Mouse (Mus musculus) embryonic facial prominence, embryonic 13.5 days (tissue): ENCODE data around the gene Nkx2-1. TPM values are rescaled to one million over a fixed set of nuclear protein-coding genes. Genes with fewer than 3 reads are reported as not detected.

Source experiments
- ATAC-seq: fragments of 200-750 bp; cut with Nextera tagmentation; 2 replicates; pipeline ENCODE4 v1.8.0; 2017; ENCODE audit warnings: low read depth; ENCODE audit not compliant: insufficient number of reproducible peaks, insufficient read depth, low FRiP score, low TSS enrichment
- H3K27ac ChIP-seq: fragments of 300-500 bp; sonication (generic); 2 replicates; pipeline ENCODE4 v1.5.1; 2015; ENCODE audit warnings: moderate library complexity, mild to moderate bottlenecking, inconsistent platforms
- H3K27me3 ChIP-seq: fragments of 300-500 bp; sonication (generic); 2 replicates; pipeline ENCODE4 v1.6.1; 2015; ENCODE audit warnings: mild to moderate bottlenecking, inconsistent platforms
- H3K36me3 ChIP-seq: fragments of 300-500 bp; sonication (generic); 2 replicates; pipeline ENCODE4 v1.6.1; 2015; ENCODE audit warnings: mild to moderate bottlenecking, inconsistent platforms
- H3K4me1 ChIP-seq: fragments of 300-500 bp; sonication (generic); 2 replicates; pipeline ENCODE4 v1.6.1; 2015; ENCODE audit warnings: inconsistent platforms
- H3K4me2 ChIP-seq: fragments of 300-500 bp; sonication (generic); 2 replicates; pipeline ENCODE4 v1.6.1; 2015; ENCODE audit warnings: moderate library complexity, mild to moderate bottlenecking, inconsistent platforms
- H3K4me3 ChIP-seq: fragments of 300-500 bp; sonication (generic); 2 replicates; pipeline ENCODE4 v1.5.1; 2015; ENCODE audit warnings: mild to moderate bottlenecking, inconsistent platforms
- H3K9ac ChIP-seq: fragments of 300-500 bp; sonication (generic); 2 replicates; pipeline ENCODE4 v1.6.1; 2015; ENCODE audit warnings: mild to moderate bottlenecking, inconsistent platforms
- H3K9me3 ChIP-seq: fragments of 300-500 bp; sonication (generic); 2 replicates; pipeline ENCODE4 v1.6.1; 2016; ENCODE audit warnings: inconsistent platforms
- WGBS: fragments of 180-500 bp; shearing (Covaris S2); methylation state at CpG from one replicate; pipeline ENCODE4 v1.1.7; 2015; ENCODE audit warnings: mixed read lengths; 5-methylcytosine and 5-hydroxymethylcytosine counted together
- polyA plus RNA-seq: library from polyadenylated mRNA; unstranded; fragments of >200 nt; fragmentation: Nextera tagmentation; extraction: Ambion mirVana; gene quantifications from 2 replicates; pipeline ENCODE4 v1.2.1, GENCODE M21; 2015

Nkx2-1 gene
- polyA plus RNA-seq, 1 experiment from 2014 or later: not detected

DNA sequence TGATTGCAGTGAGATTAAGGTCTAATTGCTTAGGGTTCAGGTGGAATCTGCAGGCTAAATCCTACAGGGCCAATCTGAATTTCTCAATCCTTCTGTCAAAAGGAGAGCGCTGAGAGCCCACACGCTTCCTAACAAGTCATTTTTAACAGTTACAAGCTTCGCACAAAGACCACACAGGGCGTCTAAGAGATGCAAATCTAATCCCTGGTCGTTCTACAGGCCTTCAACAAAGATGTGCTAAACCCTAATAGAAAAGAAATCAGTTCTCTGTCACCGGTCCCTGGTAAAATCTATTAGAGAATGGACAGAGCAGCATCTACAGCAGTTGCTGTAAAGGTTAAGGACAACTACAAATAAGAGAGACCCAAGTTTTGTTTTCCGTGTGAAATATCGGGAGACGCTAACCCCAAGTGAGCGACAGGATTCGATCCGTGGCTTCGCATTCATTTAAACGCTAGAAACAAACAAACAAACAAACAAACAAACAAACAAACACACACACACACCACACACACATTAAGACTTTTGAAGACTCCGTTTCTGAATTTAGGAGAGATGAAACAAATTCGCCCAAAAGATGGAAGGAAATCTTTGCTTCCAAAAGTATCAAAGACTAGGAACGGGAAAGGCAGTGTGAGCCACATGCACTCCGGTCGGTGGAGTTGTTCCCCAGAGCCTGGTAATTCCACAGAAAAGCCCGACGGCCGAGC is 16.2 kb downstream of the Nkx2-1 start:
- H3K36me3 ChIP-seq: no peaks in the 10 kb centered on the region
- H3K9me3 ChIP-seq: no peaks in the 10 kb centered on the region
- 1% methylated on average over 22 of the region's 22 CpGs for WGBS
- no peak for ATAC-seq
- no peak overlapping the region for H3K4me3 ChIP-seq
- no peak overlapping the region for H3K9ac ChIP-seq
- peaks cover 87% of the 10 kb centered on the region for H3K27me3 ChIP-seq
- H3K4me2 ChIP-seq: 0 out of 2 replicates have a peak overlapping the region, but pooled peaks have one; percentile 14
- H3K4me1 ChIP-seq: peaks cover 9% of the 10 kb centered on the region; the same call in 1 of the 2 replicates
- H3K27ac ChIP-seq: no peak overlapping the region

DNA sequence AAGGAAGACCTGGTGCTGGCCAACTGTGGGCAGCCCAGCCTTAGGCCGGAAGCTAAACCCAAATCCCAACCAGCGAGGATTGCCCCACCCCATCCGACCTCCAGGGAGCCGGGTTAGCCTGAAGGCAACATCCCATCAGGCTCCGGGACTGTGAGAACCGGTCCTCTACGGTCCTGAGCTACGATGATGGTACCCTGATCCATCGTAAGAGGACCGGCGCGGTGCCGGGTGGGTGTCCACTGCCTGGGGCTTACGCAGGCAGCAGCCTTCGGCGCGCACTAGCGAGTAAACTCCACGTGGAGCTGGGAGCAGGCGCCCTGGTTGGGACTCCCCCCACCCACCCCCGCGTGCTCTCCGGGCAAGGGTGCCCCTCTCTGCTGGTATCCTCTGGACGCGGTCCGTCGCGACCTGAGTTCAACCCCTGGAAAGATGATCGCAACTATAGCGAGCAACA is 16.9 kb downstream of the Nkx2-1 start:
- Histone ChIP-seq H3K27ac (no peak overlapping the region), H3K27me3 (peaks cover 90% of the 10 kb centered on the region), H3K9me3 (no peaks in the 10 kb centered on the region), H3K36me3 (no peaks in the 10 kb centered on the region), H3K4me3 (peak overlapping the region; percentile 9; the same call in 1 of the 2 replicates), H3K4me1 (peaks cover 9% of the 10 kb centered on the region; the same call in 1 of the 2 replicates), H3K4me2 (peak overlapping the region; percentile 27; the same call in 1 of the 2 replicates), H3K9ac (no peak overlapping the region)
- ATAC-seq: no peak
- under 1% methylated on average over 30 of the region's 30 CpGs for WGBS

DNA sequence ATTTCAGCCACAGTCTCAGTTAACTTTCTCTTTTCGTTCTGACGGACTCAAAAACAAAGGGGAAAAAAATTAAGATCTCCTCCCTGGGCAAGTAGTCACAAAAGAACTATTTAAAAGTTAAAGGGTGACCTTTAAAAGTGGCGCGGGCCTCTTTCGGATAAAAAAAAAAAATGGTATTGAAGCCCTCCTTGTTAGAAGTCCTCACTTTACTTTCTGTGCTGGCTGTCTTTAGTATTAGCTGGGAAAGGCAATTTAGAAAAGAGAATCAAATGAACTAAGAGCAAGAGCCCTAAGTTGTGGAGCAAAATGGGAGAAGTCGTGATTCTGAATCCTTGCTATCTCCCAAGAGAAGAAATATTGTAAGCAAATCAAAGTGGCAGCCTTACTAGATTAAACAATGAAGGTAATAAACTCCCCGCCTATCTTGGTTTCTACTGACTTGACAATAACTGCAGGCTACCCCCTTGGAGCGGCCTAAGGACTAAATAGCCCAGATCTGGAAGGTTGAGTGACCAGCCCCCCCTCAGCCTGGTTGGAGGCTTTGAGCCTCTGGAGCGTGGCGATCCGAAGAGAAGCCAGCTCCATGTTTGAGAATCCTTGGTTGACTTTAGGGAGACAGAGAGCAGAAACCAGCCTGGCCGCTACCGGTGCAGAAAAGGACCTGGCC is 17.5 kb downstream of the Nkx2-1 start:
- Histone ChIP-seq H3K4me3 (0 out of 2 replicates have a peak overlapping the region, but pooled peaks have one; percentile 9), H3K36me3 (no peaks in the 10 kb centered on the region), H3K27me3 (peaks cover 89% of the 10 kb centered on the region), H3K9me3 (no peaks in the 10 kb centered on the region), H3K4me1 (peaks cover 9% of the 10 kb centered on the region; the same call in 1 of the 2 replicates), H3K27ac (no peak overlapping the region), H3K9ac (no peak overlapping the region), H3K4me2 (no peak overlapping the region)
- no peak for ATAC-seq
- WGBS: 20% methylated on average over 13 of the region's 13 CpGs

DNA sequence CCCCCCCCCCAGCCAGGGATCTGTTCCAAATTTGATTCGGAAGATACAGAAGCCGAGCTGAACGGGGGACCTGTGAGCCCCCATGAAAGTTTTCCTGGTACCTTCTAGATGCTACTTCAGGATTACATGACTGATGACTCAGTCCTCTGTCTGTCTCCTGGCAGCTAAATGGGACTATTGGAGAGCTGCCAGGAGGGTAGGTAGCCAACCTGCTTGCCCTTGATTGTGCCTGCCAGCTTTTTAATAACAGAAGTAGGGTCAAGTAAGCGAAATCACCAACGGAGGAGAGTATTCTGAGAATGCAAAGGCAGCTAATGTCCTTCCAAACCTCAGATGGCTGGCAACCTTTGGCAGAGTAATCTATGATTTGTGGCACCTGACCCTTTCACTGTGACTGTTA is 18.5 kb downstream of the Nkx2-1 start:
- Histone ChIP-seq H3K4me2 (no peak overlapping the region), H3K4me3 (no peak overlapping the region), H3K9ac (no peak overlapping the region), H3K27ac (no peak overlapping the region), H3K36me3 (no peaks in the 10 kb centered on the region), H3K27me3 (peaks cover 89% of the 10 kb centered on the region), H3K4me1 (peaks cover 9% of the 10 kb centered on the region; the same call in 1 of the 2 replicates), H3K9me3 (no peaks in the 10 kb centered on the region)
- ATAC-seq: no peak
- WGBS: 41% methylated on average over 5 of the region's 5 CpGs

DNA sequence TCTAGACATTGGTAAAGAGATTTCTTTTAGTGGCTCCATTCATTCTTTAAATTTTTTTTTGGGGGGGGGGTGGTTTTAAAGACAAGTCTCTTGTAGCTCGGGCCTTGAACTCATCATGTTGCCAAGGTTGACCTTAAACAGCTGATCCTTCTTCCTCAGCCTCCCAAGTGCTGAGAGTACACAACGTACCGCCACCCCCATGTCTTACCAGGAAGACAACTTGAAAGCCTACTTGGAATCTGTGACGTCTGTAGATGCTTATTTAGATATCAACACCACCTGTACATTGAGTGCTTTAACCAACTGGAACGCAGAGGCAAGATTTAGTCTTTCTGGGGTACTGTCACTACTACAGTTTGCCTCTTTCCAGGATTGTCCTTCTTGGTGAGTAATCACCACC is 21.9 kb downstream of the Nkx2-1 start:
- Histone ChIP-seq H3K9ac (no peak overlapping the region), H3K36me3 (no peaks in the 10 kb centered on the region), H3K9me3 (no peaks in the 10 kb centered on the region), H3K4me1 (peaks cover 4% of the 10 kb centered on the region; the same call in 1 of the 2 replicates), H3K4me3 (no peak overlapping the region), H3K27me3 (peaks cover 77% of the 10 kb centered on the region), H3K27ac (no peak overlapping the region), H3K4me2 (no peak overlapping the region)
- 79% methylated on average over 5 of the region's 5 CpGs for WGBS
- no peak for ATAC-seq

DNA sequence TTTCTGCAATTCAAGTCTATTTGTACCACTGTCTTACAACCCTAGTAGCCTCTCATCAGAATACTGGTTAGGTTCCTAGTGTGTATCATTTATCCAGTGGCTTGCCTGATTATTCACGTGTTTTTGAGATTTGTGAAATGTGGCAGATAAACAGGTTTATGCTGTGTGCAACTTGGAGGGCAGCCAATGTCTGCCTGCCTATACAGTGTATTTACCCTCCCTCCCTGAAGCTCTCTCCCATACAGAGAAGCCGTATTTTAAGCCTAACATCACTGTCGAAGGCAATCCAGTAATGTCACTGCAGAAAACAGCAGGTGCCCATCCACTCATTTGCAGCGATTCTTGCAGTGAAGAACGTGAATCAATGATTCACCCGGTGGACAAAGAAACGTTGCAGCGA is 28.3 kb downstream of the Nkx2-1 start:
- Histone ChIP-seq H3K27me3 (peaks cover 50% of the 10 kb centered on the region), H3K9me3 (no peaks in the 10 kb centered on the region), H3K4me1 (no peaks in the 10 kb centered on the region), H3K27ac (no peak overlapping the region), H3K36me3 (no peaks in the 10 kb centered on the region), H3K4me3 (no peak overlapping the region), H3K4me2 (no peak overlapping the region), H3K9ac (no peak overlapping the region)
- 54% methylated on average over 8 of the region's 8 CpGs for WGBS
- ATAC-seq: no peak

DNA sequence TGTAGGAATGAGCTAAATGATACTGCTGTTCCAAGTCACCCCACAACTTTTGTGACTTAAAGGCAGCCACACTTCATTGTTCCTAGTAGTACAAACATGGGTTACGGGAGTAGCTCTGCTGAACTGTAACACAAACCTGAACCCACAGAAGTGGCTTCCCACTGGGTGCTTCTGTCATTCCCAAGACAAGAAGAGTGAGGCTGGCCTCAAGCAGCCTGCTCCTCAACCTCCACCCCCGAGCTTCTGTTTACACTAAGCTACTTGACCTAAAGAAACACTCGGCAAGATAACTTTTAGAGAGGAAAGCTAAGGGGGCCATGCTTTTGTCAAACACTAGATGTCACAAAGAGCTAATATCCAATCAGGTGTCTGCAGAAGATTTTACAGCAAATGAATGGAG is 49.7 kb downstream of the Nkx2-1 start:
- Histone ChIP-seq H3K4me1 (no peaks in the 10 kb centered on the region), H3K9me3 (no peaks in the 10 kb centered on the region), H3K27ac (no peak overlapping the region), H3K27me3 (peaks cover 5% of the 10 kb centered on the region; the same call in 1 of the 2 replicates), H3K4me3 (no peak overlapping the region), H3K4me2 (no peak overlapping the region), H3K36me3 (no peaks in the 10 kb centered on the region), H3K9ac (no peak overlapping the region)
- 48% methylated on average over 3 of the region's 3 CpGs for WGBS
- no peak for ATAC-seq

DNA sequence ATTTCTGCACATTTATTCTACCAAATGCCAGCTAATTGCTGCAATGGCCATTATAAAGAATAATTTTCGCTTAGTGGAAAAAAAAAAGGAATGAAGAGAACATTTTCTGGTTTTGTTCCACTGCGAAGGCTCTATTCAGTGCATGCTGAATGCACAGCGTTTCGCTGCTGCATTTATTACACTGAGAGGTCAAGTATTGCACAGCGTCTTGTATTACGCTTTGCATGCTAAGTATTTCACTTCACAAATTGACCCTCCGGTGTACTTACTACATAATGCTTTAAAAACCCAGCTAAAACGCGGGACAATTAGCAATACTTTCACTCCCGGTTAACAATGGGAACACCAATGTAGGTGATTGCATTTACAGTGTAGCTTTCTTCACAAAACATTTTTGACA is 54.1 kb downstream of the Nkx2-1 start:
- Histone ChIP-seq H3K9ac (no peak overlapping the region), H3K9me3 (no peaks in the 10 kb centered on the region), H3K4me2 (no peak overlapping the region), H3K36me3 (no peaks in the 10 kb centered on the region), H3K27ac (no peak overlapping the region), H3K4me3 (no peak overlapping the region), H3K27me3 (no peaks in the 10 kb centered on the region), H3K4me1 (no peaks in the 10 kb centered on the region)
- WGBS: 81% methylated on average over 10 of the region's 10 CpGs
- no peak for ATAC-seq

Other genes with a start within 250 kb of the Nkx2-1 start
- 46.3 and 58.9 TPM in 2 replicates for gene Mbip, start 191.0 kb downstream of the Nkx2-1 start, polyA plus RNA-seq
- not detected in 2 replicates for gene Nkx2-9, start 76.4 kb upstream of the Nkx2-1 start, polyA plus RNA-seq
- 13.5 and 17.7 TPM in 2 replicates for gene Pax9, start 154.9 kb upstream of the Nkx2-1 start, polyA plus RNA-seq